Mouse (Mus musculus) mesoderm, embryonic 11.5 days (tissue): ENCODE data around the gene Nppa.
A peak's percentile ranks its signal among the peaks of the same experiment; 100 is the strongest.
"Not testable (repeated sequence)": the region's sequence is repeated elsewhere in the genome, so short reads cannot be mapped to it uniquely, and the experiment has no call there.

Experiments used
- DNase-seq: peaks from one replicate; pipeline ENCODE4 v3.0.0-alpha.2; 2012; ENCODE audit warnings: low read depth, low spot score

Gene Nppa

DNA sequence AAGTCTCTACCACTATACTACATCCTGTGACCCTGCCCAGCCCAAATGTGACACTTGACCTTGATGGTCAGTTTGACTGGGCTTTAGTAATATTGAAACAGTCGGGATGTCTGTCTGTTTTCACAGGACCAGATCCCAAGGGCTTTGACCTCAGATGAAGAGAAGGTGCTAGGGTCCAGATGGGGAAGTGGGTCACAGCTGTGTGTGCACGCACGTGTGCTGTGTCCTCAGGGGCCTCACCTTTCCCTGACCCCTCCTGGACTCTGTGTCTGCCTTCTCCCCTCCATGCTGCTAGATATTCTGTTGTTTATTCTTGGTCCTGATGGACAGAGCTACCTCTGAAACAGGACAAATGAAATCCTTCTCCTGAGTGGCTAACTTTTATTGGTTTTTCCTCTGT, 10.8 kb downstream of the Nppa start:
- no peak for DNase-seq

DNA sequence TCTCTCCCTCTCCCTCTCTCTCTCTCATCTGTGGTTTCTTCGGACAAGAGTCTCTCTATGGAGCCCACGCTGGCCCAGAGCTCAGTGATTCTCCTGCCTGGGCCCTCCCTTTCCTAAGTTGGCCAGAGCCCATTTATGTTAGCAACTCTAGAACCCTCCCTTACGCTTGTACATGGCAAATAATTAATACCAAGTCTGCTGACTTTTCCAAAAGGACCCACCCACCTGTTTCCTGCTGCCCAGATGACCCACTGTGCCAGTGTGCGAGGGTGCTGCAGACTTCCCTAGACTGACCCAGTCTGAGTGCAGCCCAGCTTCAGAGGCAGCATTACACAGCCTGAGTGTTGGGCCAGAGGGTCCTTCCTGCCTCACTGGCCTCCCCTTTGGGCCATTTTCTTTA, 11.7 kb downstream of the Nppa start:
- DNase-seq = no peak

DNA sequence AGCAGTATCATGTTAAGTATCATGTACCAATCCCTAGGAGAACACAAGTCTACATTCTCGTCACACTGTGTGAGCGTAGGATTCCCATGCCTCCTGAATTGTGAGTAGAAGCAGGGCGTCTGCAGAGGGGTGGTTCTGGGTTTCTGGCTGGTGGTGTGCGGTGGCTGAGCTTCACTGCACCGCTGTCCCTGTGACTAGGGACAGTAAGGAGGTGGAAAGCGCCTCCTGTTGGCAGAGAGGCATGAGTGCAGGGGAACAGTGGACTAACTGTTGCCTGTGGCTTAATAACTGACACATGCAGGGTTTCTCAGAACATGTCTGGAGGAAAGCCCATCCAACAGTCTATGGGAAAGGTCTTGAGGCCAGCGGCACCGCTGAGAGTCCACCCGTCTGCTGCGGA, 14.9 kb downstream of the Nppa start:
- DNase-seq = peak; percentile 28

DNA sequence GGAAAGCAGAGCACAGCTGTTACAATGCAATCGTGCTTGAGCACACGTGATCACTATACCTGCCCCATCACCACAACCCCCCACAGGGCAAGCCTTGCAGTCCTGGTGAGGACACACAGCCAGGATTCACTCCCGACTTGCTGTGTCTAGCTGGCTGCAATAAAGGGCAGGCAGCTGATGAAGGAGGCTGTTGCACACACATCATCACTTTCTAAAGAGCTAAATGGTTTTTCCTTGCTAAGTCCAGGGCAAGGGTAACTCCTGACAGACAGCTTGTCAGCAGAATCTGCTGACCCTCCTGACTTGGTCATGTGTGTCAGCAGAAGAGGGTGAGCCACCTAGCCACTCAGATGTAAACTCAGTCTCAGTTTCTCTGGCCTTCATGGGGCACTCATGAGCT, 16.5 kb downstream of the Nppa start:
- no peak for DNase-seq

DNA sequence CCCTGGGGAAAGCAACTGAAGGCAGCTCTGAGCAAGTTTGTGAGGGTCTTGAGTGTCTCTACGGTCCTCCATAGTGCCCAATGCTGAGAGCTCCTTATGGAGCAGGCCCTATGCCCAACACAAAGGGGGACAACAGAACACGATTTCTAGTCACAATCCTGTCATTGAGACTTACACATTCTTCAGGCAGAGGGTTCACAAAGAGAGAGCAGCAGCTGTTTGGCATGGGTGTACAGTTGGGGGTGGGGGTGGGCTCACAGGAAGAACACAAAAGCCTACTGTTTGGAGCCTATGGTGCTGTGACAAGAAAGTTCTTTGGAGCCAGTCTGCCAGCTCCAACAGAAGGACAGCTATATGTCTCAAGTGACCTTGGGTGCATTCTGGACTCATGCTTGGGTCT, 17.9 kb downstream of the Nppa start:
- no peak for DNase-seq

DNA sequence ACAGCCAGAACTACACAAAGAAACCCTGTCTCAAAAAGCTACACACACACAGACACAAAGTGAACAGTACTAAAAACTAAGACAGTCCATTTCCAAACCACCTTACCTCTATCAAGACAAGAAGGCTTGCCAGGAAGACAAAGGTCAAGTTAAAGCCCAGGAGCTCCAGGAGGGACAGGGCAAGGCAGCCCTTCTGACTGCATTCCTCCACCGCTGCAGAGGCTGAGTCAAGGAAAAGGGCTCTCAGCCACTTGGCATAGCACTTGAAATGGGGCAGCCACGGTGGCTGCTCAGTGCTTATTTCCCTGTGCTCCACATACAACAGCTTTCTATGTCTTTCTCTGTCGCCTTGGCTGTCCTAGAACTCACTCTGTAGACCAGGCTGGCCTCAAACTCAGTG, 23.5 kb downstream of the Nppa start:
- no peak for DNase-seq

DNA sequence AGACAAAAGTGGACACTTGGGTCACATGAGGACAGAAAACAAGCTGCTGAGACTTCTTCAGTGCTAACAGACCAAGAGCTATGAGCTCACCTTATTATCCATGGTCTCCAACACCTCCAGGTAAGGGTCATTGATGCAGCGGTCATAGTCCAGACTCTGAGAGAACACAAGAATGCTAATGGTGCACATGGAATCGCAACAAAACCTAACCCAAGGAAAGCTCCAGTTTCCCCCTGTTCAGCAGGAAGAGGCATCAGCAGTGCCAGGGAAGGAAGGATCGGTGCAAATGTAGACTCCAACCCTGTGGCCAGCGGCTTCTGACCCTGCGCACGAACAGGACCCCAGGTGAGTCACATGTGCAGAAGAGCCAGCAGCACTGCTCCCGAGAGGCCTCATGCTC, 28.8 kb downstream of the Nppa start:
- DNase-seq = no peak

DNA sequence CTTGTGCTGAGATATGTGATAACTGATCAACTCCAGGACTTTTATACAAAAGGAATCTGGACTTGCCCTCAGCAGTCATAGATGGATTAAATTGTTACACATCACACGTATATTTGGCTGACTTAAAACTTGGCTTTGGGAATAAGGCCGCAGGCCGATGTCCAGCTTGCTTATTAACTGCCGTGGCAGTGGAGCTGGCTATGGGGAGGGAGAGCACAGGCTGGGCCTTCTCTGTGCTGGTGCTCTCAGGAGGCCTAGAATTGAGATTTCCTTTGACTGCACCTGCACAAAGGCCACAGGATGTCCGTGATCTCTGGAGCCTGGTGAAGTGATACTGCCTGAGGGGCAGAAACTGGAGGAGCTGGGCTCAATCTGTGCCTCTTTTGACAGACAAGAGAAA, 30.0 kb downstream of the Nppa start:
- no peak for DNase-seq

DNA sequence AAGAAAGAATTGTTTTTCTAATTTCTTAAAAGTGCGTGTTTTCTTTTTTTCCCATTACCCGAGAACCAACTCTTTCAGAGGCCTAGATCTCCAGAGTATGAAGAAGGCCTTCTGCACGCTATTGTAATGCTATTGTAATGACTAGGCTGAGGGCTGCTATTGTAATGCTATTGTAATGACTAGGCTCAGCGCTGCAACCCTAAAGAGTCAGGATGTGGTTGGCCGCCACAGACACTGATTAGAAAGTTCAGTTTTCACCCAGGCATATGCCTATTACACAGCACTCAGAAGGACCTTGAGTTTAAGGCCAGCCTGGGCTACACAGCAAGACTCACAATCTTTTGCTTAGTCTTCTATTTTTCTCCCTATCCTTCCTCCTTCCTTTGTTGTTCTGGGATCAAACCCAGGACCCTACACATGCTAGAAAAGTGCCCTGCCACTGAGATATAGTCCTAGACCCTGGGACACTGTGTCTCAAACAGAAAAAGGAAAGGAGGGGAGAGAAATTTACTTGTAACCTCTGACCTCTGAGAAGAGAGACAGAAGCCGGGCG, 33.4 kb downstream of the Nppa start:
- no peak for DNase-seq

DNA sequence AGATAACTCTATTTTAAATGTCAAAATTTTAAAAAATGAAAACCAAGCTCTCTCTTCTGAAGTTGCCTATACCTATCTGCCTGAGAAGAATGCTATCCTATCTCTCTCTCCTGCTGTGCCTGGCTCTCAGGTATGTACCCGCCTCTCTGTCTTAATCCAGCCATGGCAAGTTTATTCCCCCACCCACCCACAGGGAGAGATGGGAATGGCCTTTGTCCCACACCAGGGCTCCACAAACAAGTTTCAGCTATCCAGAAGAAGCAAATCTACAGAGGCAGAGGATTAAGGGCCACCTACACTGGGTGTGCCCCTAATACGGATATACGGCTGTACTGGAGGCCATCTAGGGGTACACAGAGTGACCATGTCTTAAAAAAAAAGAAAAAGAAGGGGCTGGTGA, 34.9 kb downstream of the Nppa start:
- DNase-seq = no peak

DNA sequence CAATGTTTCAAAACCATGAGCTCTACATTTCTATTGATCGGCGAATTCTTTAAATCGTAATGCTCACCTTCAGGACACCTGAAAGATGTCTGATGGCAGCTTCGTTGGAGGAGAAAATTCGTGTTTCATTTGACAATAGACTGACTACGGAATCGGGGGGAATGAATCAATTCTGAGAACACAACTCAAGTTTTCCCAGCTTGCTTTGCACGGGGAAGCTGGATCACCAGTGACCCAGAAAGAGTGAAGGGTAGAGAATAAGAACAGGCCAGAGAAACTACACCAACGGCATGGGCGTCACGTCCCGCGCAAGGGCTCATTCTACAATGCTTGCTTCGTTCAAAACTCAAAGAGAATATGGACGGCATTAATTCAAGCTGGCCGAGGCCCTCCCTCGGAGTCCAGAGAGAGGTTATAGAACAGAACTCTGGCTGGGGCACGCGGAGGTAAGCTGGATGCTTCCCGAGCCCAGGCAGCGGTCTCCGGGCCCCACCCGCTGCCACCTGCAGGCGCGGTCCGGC, 37.6 kb downstream of the Nppa start:
- DNase-seq = no peak

DNA sequence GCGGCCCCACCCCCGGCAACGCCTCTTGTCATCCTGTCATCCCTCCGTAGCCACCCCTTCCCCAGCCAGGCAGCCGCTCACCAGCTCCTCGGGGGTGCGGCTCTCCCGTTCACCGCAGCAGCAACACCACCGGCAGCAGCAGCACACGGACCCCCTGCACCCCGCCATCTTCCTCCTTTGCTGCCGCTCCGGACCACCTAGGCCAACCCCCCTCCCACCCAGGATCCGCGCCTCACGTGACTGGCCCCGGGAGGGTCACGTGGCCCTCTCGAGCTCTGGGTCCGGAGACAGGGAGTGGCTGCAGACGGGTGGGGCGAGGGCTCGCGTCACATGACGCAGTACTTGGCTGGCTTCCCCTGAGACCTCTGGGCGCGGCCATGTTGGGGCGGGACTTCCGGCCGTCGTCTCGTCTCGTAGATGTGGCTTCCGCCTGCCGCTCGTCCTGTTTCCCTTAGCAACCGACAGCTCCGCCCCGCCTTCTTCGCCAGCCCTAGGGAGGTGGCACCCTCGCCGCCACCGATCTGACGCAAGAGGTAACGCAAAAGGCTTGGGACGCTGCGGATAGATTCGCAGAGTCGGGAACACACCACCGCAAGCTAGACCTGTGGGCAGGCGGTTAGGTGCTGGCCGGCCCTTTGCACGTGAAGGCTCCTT, 38.2 kb downstream of the Nppa start, which contains the start of the genes Clcn6 and Mthfr:
Clcn6 (minus strand) TSS at position 222 of the 654 bp plus-strand sequence.
Mthfr (plus strand) TSS at position 478 of the 654 bp plus-strand sequence.
- peak; percentile 100 for DNase-seq

DNA sequence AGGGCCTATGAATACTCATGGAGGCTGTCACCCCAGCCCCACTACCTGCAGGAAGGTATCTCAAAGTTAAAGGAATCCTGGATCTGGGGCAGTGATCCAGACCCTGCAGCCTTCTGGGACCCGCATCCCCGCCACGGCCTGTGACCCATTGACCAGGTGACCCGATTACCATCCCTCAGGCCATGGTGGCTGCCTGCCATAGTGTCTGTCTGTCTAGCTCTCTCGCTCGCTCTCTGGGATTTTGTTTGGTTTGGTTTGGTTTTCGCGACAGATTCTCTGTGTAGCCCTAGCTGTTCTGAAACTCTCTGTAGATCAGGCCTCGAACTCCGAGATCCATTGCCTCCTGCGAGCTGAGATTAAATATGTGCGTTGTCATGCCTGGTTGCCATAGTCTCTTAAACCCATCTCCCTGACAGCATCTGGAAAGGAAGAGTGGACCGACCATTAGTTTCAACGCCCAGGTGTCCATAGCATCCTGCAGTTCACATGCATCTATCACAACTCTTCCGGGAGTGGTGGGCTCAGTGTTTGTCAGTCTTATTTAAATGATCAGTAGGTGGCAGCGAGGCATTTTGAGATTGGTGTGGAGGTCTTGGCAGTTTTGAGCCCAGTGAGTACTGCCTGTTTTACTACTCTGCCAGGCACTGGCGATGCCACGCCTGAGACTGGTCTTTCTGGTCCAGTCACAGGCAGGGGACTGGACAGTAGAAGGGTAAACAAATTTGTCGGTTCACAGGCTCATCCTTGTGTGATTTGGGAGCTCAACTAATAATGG, 38.9 kb downstream of the Nppa start:
- no peak for DNase-seq

DNA sequence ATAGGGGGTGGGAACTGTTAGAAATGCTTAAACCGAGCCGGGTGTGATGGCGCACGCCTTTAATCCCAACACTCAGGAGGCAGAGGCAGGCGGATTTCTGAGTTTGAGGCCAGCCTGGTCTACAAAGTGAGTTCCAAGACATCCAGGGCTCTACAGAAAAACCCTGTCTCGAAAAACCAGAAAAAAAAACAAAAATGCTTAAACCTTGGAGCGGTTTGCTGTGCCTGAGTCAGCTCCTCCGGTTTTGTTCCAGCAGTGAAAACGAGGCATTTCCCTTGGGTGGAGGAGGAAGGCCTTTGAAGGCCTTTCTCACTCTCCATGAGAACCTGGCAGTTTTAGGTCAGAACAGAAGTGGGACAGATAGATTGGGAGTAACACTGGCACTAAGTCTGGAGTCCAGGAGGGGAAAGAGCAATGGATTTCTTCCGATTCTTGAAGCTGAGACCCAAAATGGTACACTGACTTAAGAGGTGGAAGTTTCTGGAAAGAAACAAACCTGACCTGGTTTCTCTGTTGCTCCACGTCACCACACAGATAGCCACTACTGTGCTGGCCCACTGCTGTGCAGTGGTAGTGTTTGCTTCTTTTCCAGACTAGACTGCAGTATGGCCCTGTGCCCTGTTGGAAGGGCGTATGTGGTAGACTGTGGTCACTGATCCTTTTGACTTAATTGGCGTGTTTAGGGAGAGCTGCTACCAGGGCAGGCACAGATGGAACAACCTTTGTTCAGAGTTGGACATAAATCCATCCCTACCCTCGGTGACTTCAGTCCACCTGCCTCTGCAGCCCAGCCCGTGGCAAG, 39.7 kb downstream of the Nppa start:
- no peak for DNase-seq

DNA sequence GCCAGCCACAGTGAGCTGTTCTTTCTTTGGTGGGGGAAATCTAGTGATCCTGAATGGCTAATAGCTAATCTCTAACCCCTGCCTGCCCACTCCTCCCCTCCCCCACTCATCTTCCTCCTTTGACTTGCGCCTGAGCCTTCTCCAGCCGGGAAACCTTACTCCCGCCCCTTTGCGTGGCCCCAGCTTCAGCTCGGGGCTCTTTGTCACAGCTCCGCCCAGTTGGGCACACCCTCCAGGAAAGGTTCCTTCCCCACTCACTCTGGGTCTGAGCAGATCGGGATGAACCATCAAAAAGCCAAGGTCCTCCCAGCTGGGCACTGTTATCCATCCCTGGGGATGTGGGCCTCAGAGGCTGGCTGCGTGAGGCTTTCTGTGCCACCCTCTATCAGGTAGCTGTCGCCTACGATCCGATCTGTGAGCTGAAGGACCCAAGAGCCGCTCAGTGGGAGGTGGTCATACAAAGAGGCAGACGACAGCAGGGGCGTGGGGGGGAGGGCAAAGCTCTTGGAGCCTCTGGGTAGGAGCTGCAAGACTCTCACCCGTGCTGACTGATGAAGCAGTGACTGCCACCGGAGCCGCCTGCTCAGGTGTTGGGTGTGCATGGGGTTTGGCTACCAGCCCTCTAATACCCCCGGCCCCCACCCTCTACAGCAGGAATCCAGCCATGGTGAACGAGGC, 40.5 kb downstream of the Nppa start:
- peak; percentile 86 for DNase-seq

DNA sequence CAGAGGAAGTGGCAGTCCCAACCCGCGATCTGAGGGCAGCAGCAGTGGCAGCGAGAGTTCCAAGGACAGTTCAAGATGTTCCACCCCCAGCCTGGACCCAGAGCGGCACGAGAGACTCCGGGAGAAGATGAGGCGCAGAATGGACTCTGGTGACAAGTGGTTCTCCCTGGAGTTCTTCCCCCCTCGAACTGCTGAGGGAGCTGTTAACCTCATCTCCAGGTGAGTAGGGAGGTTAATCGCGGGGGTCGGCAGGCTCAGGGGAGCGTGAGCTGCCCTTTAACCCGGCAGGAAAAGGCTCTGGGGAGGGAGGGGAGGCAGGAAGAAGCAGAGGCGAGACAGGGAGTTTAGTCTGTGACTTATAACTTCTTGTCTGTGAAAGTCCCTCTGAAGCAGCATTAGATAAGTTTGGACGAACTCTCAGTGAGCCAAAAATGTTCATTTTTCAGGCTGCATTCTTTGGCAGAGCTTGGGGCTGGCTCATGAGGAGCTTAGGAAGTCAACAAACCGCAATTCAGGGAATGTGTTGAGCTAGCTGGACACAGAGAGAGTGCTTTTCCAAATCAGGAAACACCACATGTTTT, 41.2 kb downstream of the Nppa start:
- DNase-seq = no peak

DNA sequence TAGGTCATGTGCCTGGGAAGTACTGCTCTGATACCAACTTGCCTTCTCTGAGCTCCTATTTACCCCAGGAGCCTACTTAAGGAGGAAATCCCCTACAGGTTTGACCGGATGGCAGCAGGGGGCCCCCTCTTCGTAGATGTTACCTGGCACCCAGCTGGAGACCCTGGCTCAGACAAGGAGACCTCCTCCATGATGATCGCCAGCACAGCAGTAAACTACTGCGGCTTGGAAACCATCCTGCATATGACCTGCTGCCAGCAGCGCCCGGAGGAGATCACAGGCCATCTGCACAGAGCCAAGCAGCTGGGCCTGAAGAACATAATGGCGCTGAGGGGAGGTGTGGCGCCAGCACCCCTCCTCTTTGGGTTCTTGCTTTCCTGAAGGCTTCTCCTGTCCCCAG, 42.8 kb downstream of the Nppa start:
- not testable (repeated sequence) for DNase-seq

DNA sequence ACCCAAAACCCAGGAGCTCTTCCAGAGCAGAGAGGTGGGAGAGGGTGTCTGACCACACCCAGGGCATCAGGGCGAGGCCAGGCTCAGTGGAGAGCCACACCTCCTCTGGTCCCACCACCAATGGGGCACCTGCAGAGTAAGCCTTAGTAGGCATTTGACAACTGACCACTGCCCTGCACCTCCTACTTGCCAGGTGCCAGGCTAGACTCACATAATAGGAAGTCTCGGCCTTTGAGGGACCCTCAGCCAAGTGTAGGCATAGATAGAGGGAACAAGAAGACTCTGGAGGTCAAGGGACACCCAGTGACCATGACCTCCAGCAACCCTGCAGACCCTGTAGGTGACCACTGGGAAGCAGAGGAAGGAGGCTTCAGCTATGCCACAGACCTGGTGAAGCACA, 43.6 kb downstream of the Nppa start:
- no peak for DNase-seq

DNA sequence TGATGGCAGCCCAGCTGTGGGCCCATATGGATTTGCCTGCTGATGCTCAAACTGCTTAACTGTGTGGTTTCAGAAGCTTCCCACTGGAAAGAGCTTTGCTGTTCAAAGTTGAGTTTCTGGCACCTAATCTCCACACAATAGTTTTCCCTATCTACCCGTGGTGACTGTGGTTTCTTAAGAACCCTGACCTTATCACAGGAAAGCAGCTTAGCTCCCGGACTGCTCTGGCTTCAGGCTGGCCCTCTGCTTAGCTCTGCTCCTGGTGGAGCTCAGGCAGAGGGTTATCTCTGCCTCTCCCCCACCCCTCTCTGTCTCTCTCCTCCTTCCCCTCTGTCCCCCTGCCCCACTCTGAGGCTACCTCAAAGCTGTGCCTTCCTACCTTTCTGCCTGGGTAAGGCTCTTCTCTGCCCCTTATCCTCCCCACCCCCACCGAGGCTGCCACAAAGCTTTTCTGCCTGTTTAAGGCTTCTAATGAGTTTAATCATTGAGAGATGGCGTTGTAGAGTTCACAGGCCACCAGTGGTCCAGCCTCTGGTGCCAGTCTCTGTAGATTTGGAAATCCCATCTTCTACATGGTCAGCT, 46.0 kb downstream of the Nppa start:
- DNase-seq = no peak

DNA sequence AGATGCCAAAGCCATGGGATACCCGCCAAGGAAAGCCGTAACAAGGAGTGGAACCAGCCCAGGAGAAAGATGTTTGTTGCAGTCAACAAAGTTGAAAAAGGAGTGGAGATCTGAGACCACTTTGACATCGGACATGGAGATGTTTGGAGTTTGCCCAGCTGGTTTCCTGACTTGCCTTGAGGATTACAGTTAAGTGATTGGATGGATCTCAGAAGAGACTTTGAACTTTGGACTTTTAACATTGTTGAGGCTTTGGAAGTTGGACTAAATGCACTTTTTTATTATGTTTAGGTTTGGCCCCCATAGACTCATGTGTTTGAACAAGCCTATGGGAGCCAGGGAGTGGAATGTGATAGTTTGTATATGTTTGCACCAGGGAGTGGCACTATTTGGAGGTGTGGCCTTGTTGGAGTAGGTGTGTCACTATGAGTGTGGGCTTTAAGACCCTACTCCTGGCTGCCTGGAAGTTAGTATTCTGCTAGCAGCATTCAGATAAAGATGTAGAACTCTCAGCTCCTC, 49.9 kb downstream of the Nppa start:
- DNase-seq = not testable (repeated sequence)
